Mouse (Mus musculus): ENCODE data around the gene Disp1.

The Disp1 gene

DNA sequence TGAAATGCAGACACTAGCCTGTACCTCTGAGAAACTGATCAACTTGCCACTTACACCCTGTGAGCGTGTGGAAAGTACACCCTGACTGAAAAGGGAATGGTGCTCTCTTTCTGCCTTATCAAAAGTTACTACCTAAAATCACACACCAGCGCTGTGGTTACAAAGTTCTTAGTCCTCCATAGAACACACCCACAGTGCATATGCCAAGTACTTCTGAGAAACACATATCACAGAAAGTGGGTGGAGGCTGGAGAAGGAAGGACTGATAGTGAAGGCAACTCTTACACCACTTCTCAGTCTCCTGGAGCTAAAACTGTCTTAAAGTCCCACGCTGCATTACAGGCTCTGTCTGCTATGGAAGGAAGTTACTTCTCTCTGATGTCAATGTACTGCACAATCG, 86.9 kb downstream of the Disp1 start:
- DNase-seq (ENCODE audit: low read depth, low spot score): peak; percentile 54

DNA sequence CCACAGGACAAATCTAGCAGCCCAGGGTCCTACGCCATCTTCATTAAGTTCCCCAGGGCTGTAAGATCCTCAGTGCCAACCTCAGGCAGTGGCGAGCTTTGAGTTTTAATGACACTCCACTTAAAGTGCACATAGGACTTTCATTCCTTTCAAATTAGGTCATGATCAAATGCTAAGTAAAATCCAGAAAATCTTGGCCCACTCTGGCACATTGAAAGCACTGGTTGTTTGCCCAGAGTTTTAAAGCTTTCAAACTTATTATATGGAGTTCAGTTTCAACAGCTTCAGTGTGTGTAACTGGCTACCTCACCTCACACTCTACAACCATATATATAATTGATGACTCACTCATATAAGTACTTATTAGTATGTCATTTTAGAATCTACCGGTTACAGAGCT, 87.9 kb downstream of the Disp1 start:
- DNase-seq (ENCODE audit: low read depth, low spot score): no peak

DNA sequence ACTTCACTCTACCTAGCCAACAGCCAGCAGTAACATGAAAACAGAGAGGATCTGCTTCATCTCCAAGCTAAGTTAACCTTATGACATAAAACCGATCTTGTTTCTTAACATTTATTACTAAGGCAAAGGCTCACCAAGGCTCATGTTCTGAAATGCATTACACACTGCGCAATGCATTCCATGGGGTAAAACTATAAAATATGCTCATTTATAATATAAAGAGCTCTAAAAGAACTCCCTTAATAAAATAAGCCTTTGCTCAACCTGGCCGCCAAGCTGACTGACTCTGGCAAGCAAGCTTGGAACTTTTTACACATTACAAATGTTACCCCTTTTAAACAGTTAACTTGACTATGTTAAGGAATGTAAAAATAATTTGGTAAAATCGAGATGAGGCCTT, 94.1 kb downstream of the Disp1 start:
- no peak for DNase-seq (ENCODE audit: low read depth, low spot score)

DNA sequence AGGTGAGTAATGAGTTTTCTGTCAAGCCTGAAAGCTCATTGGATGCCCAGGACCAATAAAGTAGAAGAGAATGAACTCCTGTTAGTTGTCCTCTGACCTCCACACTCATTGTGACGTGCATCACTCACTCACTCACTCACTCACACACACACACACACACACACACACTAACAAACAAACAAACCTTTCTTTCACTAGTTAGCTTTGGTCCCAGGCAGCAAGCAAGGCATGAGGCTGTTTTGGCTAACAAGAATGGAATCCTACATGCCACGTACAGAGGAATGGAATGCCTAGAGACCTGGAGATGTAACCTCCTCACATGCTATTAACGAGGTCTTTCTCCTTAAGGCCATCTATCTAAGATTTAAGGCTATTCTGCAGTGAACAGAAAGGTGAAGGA, 97.6 kb downstream of the Disp1 start:
- no peak for DNase-seq (ENCODE audit: low read depth, low spot score)

DNA sequence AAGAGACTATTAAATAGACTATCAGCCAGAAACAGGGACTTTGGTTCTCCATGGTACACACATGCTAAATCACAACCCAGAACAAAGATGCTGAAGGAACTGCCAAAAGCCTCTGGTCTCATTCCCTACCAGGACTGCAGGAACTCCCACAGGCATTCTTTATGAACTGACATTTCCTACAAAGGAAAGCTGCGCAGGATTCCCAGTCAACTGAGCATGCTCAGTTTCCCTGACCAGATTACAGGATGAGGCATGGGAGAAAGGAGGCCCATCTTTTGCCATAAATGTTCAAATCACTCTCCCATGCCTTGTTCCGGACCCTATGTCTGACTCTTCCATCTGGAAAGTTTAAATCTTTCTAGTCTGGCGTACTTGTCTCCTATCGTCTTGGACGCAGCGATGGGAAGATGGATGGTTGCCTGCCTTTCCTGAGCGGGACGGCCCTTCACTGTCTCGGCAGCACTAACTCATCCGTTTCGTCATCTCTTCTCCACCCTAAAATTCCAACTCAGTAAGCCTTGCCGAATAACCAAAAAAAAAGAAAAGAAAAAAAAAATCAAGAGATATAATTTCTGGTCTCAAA, 100.9 kb downstream of the Disp1 start:
- DNase-seq (ENCODE audit: low read depth, low spot score): no peak

DNA sequence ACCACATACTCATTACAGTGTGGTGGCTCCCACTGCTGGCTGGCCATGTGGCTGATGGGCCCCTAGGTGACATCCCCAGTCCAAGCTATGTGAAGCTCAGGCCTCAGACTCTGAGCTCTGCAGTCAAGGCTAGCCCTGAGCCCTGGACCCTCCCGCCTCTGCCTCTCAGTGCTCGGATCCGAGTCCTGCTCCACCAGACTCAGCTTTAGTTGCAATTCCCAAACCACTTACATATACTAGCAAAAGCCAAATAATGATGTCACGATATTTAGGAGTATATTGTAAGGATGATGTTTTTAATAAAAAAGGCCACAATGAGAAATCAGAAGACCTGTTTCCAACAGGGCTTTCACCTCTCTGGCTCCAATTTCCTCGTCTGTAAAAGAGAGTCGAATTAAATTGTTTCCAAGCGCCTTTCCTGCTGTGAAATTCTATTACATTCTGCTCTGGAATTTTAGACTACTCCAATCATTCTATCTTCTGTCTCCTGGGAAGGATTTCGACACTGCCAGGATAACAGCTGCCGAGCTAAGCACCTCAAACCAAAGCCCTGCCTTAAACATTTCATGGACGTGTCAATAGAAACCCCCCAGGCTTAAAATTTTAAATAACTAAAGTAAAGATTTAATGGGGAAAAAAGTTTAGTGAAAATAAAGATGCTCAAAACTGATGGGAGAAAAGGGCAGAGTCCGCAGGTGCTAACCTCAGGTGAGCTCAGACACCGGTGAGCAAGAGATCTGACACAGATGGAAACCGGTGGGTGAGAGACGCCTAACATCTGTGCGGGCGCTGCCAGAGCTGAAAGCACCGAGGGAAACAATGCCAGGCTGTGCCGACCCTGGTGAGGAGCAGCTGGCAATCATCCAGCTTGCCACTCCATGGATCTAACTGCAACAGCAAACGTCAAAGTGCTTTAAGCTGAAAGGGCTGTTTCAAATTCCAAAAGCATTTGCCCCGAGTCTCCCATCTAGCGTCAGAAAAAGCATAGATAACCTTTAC, 103.2 kb downstream of the Disp1 start:
- no peak for DNase-seq (ENCODE audit: low read depth, low spot score)

DNA sequence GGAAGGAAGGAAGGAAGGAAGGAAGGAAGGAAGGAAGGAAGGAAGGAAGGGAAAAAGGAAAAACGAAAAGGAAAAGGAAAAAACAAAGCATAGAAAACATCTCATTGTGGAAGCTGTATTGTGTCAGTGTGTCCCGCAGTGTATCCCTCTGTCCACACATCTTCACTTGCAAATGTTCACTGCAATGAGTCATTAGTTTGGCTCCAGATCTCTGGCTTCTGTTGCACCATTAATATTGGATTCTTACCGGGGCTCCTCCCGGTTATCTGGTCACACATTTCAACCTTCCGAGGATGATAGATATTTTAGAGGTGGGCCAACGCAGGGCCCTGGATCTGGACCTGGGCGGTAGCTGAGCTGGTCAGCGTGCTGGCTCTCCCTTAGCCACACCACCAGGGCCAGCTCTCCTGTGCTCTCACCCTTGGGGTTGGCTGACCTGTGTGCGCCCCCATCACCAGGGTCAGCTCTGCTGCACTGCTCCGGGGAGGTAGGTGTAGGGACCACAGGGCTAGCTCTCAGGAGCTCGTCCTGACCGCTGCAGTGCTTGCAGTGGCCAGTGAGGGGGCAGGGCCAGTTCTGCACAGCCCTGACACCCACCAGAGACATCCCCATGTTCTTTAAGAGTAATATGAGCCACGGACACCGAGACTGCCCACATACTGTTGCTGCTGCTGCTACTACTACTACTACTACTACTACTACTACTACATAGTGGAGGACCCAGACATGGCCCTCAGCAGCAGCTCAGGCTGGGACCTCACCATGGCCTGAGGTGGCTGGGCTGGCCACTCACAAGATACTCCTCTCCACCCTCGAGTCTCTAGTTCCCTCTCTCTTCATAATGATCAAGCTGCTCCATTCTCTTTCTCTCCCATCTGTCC, 104.1 kb downstream of the Disp1 start:
- DNase-seq (ENCODE audit: low read depth, low spot score): no peak

DNA sequence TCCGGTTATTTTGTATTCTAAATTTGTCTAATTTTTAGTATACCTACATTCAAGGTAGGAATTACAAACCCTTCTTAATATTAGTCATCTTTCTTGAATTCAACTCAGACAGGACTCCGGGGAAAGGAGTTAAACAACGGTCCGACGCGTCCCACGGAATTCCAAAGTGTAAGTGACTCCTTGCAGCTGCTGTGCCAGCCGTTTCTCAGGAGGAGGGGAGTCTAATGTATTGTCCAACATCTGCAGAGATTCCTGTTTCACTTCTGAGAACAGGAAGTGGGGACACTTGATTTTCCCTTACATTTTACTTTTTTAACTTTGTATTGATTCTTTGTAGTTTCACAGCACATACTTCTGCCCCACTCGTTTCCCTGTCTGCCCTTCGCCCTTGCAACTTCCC, 104.9 kb downstream of the Disp1 start:
- DNase-seq (ENCODE audit: low read depth, low spot score): no peak

DNA sequence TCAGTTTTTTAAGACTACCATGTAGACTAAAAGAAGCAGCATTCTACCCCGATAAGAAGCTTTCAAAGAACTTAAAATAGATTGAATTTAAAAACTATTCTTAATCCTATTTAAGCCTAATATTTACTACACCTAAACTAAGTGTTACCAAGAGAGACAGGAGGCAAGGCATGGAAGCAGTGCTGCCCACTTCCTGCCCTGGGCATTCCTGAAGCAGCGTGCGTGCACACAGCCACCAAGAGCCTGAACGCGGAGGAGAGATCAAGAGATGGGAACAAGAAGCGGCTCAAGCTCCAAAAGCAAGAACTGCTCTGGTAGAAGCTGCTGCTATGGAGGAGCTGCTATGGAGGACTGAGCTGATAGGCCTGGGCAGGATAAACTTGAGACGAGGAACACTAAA, 106.2 kb downstream of the Disp1 start:
- no peak for DNase-seq (ENCODE audit: low read depth, low spot score)

DNA sequence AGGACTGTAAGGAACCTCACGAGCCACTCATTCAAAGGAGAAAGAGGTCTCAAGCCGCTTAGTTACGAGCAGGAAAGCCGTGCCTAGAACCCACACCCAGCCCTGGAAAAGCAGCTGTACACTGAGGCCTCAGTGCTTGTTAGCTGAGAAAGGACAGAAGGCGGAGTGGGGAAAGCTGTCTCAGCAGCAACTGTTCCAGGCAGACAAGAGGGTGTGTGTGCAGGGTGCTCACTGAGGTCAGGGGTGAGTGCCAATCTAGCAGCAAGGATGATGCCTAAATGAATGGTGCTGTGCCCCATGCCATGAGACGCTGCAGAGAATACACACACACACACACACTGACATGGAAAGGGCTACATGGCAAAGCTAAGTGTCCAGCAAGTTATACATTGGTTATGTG, 106.8 kb downstream of the Disp1 start:
- DNase-seq (ENCODE audit: low read depth, low spot score): no peak

DNA sequence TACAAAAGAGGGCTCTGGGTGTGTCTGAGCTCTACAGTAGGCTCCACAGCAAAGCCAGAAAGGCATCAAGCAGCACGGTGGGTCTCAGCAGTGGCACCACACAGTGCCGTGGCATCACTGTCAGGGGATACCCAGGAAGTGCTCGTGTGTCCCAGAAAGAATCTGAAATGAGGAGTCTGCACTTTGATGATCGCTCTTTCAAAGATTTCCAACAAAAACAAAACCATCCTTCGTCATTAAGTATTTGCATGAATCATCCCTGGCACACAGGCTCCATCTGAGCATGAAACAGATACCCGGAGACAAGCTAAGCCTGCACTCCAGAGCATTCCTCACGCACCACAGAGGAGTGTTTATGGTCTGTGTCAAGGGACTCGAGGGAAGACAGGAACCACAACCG, 107.8 kb downstream of the Disp1 start:
- DNase-seq (ENCODE audit: low read depth, low spot score): no peak

DNA sequence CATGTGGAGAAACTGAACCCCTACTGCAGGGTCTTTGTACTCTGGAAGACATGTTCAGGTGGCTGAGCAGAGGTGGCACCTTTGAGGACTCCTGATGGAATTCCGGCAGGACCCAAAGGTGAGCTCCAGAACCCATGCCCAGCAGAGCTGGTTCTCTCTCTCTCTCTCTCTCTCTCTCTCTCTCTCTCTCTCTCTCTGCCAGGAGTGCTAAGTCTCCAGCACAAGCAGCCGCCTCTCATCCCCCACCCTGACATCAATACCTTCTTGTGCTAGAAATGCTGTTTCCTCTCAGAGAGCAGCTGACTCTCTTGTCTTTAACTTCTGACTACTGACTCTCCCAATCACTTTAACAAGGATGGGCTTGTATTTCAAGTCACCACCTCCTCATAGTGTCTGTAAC, 113.8 kb downstream of the Disp1 start:
- DNase-seq (ENCODE audit: low read depth, low spot score): no peak

DNA sequence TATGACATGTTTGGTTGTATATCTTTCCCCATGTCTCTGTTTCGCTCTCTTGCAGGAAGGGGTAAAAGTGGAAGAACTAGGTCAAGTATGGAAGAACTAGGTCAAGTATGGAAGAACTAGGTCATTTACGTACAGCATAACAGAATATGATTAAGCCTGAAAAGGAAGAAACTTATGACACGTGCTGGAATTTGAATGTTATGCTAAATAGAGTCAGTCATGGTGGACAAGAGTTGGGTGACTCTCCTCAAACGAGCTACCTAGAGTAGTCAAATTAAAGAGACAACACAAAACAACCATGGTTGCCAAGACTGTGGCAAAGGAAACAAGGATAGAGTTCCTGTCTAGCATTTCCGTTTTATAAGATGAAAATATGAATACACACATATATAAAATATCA, 116.6 kb downstream of the Disp1 start:
- no peak for DNase-seq (ENCODE audit: low read depth, low spot score)

DNA sequence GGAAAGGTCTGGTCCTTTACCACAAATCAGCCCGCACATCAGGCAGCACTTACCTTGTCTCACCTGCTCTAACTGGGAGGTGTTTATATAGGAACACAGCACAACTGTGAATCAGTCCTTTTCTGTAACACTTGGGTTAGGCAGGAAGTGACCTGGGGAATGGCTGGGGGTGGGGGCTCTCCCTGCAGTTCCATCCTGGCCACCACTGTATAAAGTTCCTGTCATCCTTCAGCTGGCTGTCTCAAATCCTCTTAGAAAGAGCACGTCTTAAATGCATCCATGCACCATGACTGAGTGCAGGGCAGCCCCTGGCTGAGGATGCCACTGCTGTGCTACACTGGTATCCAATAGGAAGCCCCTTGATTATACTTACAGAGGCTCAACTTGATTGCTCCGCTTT, 118.5 kb downstream of the Disp1 start:
- no peak for DNase-seq (ENCODE audit: low read depth, low spot score)

DNA sequence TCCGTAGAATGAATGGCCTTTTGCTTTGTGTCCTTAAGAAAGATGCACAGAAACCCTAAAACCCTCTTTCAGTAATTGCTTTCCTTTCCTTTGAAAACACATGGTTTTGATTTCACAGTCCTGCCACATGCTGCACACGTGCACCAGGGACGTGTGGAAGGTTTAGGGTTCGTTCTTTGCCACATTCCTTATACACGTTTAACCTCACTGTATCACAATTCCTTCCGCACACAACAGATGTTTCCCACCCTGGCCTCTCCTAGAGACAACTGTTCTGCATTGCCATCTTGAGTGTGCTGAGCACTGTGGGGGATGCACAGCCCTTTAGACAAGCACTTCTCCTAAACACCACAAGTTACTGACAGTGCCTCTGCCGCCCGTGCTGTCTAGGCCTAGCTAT, 119.2 kb downstream of the Disp1 start:
- no peak for DNase-seq (ENCODE audit: low read depth, low spot score)

DNA sequence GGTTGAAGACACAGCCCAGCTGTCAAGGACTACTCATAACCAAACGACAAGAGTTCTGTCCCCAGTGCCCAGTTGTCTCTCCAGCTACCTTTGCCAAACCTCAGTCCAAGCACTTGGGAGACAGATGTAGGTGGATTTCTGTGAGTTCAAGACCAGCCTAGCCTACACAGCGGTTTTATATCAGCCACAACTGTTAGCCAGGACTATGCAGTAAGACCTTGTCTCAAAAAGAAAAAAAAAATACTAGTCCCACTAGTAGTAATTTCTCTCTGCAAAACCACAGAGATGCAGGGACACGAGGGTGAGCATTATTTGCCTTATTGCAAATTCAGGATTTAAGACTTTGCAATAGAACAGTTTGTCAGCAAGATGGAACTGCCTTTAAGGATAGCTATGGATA, 120.0 kb downstream of the Disp1 start:
- no peak for DNase-seq (ENCODE audit: low read depth, low spot score)

DNA sequence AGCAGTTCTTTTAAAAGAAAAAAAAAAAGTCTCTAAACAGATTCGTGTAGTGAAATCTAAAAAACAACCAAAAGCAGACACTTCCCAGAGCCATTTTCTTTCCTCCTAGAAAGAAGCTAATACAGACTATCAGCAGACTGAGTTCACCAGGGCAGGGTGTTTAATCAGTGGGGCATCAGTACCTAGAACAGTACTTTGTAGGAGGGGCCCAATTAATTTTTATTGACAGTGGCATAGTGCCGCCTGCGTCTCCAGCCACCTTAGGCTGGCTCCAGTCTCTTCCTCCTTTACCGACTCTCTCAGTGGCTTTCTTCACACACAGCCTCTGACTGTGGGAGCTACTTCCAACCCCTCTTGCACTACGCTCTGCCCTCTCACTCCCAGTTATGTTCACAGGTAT, 121.1 kb downstream of the Disp1 start:
- DNase-seq (ENCODE audit: low read depth, low spot score): no peak

DNA sequence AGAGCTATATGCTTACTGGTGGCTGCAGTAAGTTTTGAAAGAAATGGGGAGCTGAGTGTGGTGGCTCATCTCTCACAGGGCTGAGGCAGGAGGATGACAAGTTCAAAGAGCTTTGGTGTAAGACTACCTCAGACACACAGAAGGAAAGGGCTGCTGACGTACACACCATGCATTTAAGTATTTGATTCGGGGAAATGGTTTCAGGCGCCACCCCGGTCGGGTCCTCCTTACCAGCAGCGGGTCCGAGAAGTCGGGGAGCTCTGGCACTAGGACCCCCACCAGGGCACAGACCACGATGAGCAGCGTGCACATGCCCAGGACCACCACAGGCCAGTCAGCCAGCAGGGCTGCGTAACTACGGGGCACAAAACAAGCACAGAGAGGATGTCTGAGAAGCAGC, 121.6 kb downstream of the Disp1 start:
- no peak for DNase-seq (ENCODE audit: low read depth, low spot score)

DNA sequence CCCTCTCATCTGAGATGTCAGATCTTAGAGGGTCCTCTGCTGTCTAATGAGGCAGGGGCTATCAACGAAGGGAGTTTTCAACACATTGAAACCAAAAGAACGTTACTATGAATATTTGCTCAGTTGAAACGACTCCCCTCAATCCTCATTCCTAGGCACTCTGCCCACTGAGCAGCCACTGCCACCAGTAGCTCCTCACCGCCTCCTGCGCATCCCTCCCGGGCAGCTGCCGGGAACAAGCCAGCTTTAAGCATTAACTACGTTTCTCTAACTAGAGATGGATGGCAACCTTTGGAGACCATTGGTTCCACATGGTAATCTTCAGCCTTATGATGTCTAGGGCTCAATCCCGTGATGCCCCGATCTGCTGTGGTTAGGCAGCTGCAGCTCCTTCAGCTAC, 123.7 kb downstream of the Disp1 start:
- DNase-seq (ENCODE audit: low read depth, low spot score): no peak

DNA sequence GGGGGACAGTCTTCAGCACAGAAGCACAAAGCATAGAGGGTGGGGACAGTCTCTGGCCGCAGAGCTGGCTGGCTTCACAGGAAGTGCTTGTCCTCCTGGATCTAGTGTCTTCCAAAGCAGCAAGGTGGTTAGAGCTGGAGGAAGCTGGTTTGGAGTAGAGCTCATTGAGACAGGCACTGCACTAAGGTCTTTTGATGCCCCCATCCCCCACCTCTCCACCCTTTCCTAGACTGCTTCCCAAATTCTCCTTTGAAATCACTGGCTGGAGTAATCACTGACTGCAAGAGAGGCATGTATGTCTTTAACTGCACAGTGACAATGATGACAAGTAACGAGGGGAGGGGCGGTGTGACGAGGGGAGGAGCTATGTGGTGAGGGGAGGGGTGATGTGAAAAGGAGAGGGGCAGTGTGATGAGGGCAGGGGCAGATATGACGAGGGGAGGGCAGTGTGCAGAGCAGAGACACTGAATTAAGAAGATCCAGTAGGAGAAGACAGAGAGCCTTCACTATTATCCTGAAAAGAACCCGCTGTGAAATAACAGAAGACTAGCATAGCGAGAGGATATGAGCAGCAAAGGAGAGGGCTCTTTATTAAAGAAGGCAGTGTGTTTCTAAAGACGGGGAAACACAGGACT, 125.8 kb downstream of the Disp1 start:
- no peak for DNase-seq (ENCODE audit: low read depth, low spot score)

DNA sequence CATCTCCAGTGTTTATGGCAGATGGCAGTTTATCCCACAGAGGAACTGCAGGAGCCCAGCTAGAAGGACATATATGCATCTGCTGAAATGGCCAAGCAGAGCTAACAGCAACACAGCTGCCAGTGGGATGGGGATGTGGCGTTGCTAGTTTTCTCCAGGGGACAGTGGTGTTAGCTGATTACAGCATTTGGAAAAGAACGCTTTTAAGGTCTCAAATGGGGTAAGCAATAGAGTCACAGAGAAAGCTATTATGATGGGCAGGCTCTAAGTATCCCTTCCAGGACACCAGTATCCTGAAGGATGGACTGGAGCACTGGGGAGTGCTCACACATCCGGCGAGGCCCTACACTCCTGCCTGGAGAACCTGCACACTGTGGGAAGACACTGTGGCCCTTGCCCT, 129.0 kb downstream of the Disp1 start:
- no peak for DNase-seq (ENCODE audit: low read depth, low spot score)

DNA sequence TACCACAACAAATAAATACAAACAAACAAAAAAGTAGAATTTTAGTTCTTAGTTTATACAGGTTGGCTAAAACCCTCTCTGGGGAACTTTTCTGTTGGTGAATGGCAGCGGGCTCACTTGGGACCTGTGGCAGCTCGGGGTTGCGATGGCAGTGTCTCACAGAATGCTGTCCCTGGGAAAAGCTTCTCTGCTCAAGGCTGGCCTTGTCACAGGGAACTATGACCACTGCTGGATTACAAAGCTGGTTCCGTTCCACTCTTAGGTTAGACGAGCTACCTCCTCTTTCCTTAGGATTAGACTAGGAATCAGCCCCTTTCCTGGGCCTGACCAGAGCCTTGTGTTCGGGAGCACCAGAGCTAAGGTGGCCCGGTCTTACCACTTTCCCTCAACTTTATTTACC, 130.1 kb downstream of the Disp1 start:
- DNase-seq (ENCODE audit: low read depth, low spot score): no peak
